Mouse (Mus musculus): Measurements from ENCODE around the gene Atp6v0d1. TPM values are rescaled to one million over a fixed set of nuclear protein-coding genes. Genes with fewer than 3 reads are reported as not detected.
"Not testable (repeated sequence)": the region's sequence is repeated elsewhere in the genome, so short reads cannot be mapped to it uniquely, and the experiment has no call there.

Atp6v0d1 gene
- 10 to 100 TPM; 42.2 to 45.3 (median 44.1) TPM for total RNA-seq (2022)

- peak; percentile 99 to 100 for DNase-seq (ENCODE audit: low spot score in 2 of 2)
These were observed at the start of gene Atp6v0d1 for GRCm38 (mm10) chr8:105565952-105566702. Atp6v0d1 (minus strand) TSS chr8:105566047.

- DNase-seq (ENCODE audit: low spot score in 2 of 2) = peak in 1 of 2 experiments; percentile 44
These were observed 48.1 kb upstream of the Atp6v0d1 start for GRCm38 (mm10) chr8:105613830-105614511.

GRCm38 (mm10) chr8:105613037-105613436 is 47.2 kb upstream of the Atp6v0d1 start:
- DNase-seq (ENCODE audit: low spot score in 2 of 2) = peak; percentile 40

- DNase-seq (ENCODE audit: low spot score in 2 of 2) = peak in 1 of 2 experiments; percentile 43
These were observed 46.0 kb upstream of the Atp6v0d1 start for GRCm38 (mm10) chr8:105611836-105612235.

- DNase-seq (ENCODE audit: low spot score in 2 of 2) = no peak
These were observed 43.9 kb upstream of the Atp6v0d1 start for GRCm38 (mm10) chr8:105609771-105610170.

- DNase-seq (ENCODE audit: low spot score in 2 of 2) = no peak
These were observed 43.5 kb upstream of the Atp6v0d1 start for GRCm38 (mm10) chr8:105609355-105609754.

GRCm38 (mm10) chr8:105607684-105608083 is 41.8 kb upstream of the Atp6v0d1 start:
- DNase-seq (ENCODE audit: low spot score in 2 of 2) = no peak

GRCm38 (mm10) chr8:105607062-105607461 is 41.2 kb upstream of the Atp6v0d1 start:
- DNase-seq (ENCODE audit: low spot score in 2 of 2) = no peak

GRCm38 (mm10) chr8:105606189-105607023 is 40.6 kb upstream of the Atp6v0d1 start:
- peak; percentile 70 to 80 for DNase-seq (ENCODE audit: low spot score in 2 of 2)

GRCm38 (mm10) chr8:105605491-105606188 is 39.8 kb upstream of the Atp6v0d1 start:
- peak in 1 of 2 experiments; percentile 30 for DNase-seq (ENCODE audit: low spot score in 2 of 2)

GRCm38 (mm10) chr8:105604804-105605381 is 39.0 kb upstream of the Atp6v0d1 start, which contains the start of gene Ripor1:
Ripor1 (plus strand) TSS chr8:105605255.
- peak in 1 of 2 experiments; percentile 49 for DNase-seq (ENCODE audit: low spot score in 2 of 2)

GRCm38 (mm10) chr8:105602540-105602939 is 36.7 kb upstream of the Atp6v0d1 start:
- not testable (repeated sequence) for DNase-seq (ENCODE audit: low spot score in 2 of 2)

- DNase-seq (ENCODE audit: low spot score in 2 of 2) = no peak
These were observed 35.5 kb upstream of the Atp6v0d1 start for GRCm38 (mm10) chr8:105601301-105601700.

GRCm38 (mm10) chr8:105598777-105599176 is 32.9 kb upstream of the Atp6v0d1 start:
- no peak for DNase-seq (ENCODE audit: low spot score in 2 of 2)

- peak; percentile 62 to 64 for DNase-seq (ENCODE audit: low spot score in 2 of 2)
These were observed 30.7 kb upstream of the Atp6v0d1 start for GRCm38 (mm10) chr8:105596362-105597034.

- no peak for DNase-seq (ENCODE audit: low spot score in 2 of 2)
These were observed 28.8 kb upstream of the Atp6v0d1 start for GRCm38 (mm10) chr8:105594451-105595242.

- DNase-seq (ENCODE audit: low spot score in 2 of 2) = peak in 1 of 2 experiments; percentile 38
These were observed 28.0 kb upstream of the Atp6v0d1 start for GRCm38 (mm10) chr8:105593859-105594258.

GRCm38 (mm10) chr8:105592431-105592830 is 26.6 kb upstream of the Atp6v0d1 start:
- DNase-seq (ENCODE audit: low spot score in 2 of 2) = no peak

- DNase-seq (ENCODE audit: low spot score in 2 of 2) = no peak
These were observed 13.9 kb upstream of the Atp6v0d1 start for GRCm38 (mm10) chr8:105579719-105580118.
